Mouse (Mus musculus): ENCODE results near the gene Pex10. TPM values are rescaled to one million over a fixed set of nuclear protein-coding genes. Genes with fewer than 3 reads are reported as not detected.

Pex10 gene
- polyA plus RNA-seq, 1 experiment from 2014 or later = 19.6 TPM

DNA sequence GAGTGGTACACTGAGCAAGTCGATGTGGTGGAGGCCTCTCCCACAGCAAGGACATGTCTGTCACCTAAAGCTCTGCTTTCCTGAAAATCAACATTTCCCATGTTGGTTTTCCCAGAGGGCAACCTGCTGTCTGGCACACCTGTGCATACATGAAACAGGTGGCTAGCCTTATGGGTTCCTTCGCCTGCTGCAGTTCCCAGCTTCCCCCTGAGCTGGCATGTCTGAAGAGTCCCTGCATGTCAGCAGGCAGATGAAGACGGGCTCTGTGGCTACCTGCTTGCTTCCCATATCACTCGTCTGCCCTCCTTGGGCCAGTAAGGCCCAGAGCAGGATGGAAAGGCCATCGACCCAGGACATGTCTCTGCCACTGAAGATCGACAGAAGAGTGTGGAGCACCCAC is 30.6 kb downstream of the Pex10 start:
- 85% methylated on average over 6 of the region's 6 CpGs for WGBS

DNA sequence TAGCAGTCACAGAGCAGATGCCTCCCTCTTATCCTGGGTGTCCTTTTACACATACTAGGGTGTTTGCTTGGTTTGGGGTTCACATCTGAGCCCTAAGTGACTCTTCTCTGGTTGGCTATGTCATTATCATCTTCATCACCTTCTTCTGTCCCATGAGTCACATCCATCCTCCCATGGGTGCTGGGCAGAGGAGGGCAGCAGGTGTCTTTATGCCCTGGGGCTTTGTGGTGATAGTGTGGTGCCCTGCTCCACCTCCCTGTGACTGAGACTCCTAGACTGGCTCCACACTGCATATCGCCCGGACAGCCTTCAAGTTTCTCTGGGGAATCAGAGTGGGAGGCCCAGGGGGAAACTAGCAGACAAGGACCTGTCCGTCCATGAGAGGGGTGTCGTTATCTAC is 31.8 kb downstream of the Pex10 start:
- Histone ChIP-seq H3K9me3 (no peaks in the 10 kb centered on the region), H3K4me3 (replicated peaks) (no peak overlapping the region), H3K27ac (no peak overlapping the region), H3K4me1 (replicated peaks) (peaks cover 3% of the 10 kb centered on the region; the same call in 1 of the 2 replicates), H3K9ac (replicated peaks) (0 out of 2 replicates have a peak overlapping the region, but pooled peaks have one; percentile 3), H3K4me2 (replicated peaks) (no peak overlapping the region), H3K36me3 (no peaks in the 10 kb centered on the region), H3K27me3 (no peaks in the 10 kb centered on the region)
- no peak for ATAC-seq
- 79% methylated on average over 4 of the region's 4 CpGs for WGBS

More for the DNA sequence above, 30.6 kb downstream of the Pex10 start:
- H3K4me1 ChIP-seq (replicated peaks) = peaks cover 3% of the 10 kb centered on the region; the same call in 1 of the 2 replicates
- H3K9me3 ChIP-seq = no peaks in the 10 kb centered on the region
- no peaks in the 10 kb centered on the region for H3K27me3 ChIP-seq
- no peak overlapping the region for H3K9ac ChIP-seq (replicated peaks)
- H3K27ac ChIP-seq = no peak overlapping the region
- ATAC-seq = no peak
- no peaks in the 10 kb centered on the region for H3K36me3 ChIP-seq
- H3K4me3 ChIP-seq (replicated peaks) = no peak overlapping the region
- H3K4me2 ChIP-seq (replicated peaks) = no peak overlapping the region

DNA sequence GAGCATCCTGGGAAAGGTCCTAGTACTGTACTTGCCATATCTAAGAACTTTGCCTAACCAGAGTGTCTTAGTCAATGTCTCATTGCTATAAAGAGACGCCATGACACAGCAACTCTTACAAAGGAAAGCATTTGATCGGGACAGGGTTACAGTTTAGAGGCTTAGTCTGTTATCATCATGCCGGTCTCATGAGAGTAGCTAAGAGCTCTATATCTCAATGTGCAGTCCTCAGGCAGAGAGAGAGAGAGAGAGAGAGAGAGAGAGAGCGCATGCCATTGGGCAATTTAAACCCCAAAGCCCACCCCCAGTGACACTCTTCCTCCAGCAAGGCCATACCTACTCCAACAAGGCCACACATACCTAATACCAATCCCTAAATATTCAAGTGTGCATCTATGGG is 41.1 kb downstream of the Pex10 start:
- H3K27ac ChIP-seq = no peak overlapping the region
- H3K9me3 ChIP-seq = no peaks in the 10 kb centered on the region
- no peaks in the 10 kb centered on the region for H3K4me1 ChIP-seq (replicated peaks)
- H3K4me2 ChIP-seq (replicated peaks) = no peak overlapping the region
- H3K36me3 ChIP-seq = no peaks in the 10 kb centered on the region
- WGBS = 97% methylated on average over 4 of the region's 4 CpGs
- no peaks in the 10 kb centered on the region for H3K27me3 ChIP-seq
- no peak for ATAC-seq
- H3K9ac ChIP-seq (replicated peaks) = no peak overlapping the region
- no peak overlapping the region for H3K4me3 ChIP-seq (replicated peaks)

DNA sequence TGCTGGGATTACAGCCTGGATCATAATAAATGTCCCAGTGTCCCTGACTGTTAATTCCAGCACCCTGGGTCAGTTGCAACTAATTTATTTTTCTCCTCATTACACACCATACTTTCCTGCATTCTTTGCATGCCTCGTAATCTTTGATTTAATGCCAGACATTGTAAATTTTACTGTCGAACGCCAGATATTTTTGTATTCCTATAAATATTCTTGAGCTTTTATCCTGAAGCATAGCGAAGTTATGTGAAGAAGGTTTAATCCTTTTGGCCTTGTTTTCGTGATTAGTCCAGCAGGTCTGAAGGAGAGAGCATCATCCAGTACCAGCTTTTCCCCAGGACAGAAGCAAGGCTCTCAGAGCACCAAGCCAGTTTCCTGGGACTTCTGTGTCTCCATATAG is 42.7 kb downstream of the Pex10 start:
- H3K4me2 ChIP-seq (replicated peaks) = no peak overlapping the region
- no peaks in the 10 kb centered on the region for H3K36me3 ChIP-seq
- H3K4me3 ChIP-seq (replicated peaks) = no peak overlapping the region
- ATAC-seq = no peak
- no peaks in the 10 kb centered on the region for H3K9me3 ChIP-seq
- H3K4me1 ChIP-seq (replicated peaks) = 0 out of 2 replicates have a peak, but pooled peaks cover 2% of the 10 kb centered on the region
- WGBS = 91% methylated on average over 5 of the region's 5 CpGs
- H3K27me3 ChIP-seq = no peaks in the 10 kb centered on the region
- H3K9ac ChIP-seq (replicated peaks) = no peak overlapping the region
- H3K27ac ChIP-seq = no peak overlapping the region

DNA sequence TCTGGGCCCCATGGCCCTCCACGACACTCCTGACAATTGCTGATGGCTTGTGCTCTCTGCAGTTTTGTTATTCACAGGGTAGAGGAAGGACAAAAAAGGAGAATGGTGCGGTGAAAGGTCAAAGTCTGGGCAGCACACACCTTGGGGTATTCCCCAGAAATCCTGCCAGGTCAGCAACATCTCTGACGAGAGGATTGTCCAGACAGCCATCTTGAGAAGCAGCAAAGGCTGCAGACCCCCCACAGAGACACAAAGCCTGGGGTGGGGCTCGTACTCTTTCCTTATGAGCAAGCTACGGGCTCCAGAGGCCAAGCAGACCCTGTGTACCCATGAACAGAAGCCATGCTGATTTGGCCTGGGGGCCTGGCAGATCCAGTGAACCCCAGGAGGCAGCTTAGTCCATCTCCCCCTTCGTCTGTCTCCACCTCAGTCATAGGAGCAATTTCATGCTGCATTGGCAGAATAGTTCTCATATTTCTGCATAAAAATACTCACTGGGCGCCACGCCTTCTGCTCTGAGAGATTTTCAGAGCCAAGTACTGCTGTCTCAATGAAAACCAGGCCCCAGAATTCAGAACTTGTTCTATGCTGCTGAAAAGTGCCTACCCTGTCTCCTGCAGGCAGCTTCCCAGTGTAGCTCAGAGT is 47.1 kb downstream of the Pex10 start:
- Histone ChIP-seq H3K27me3 (no peaks in the 10 kb centered on the region), H3K36me3 (no peaks in the 10 kb centered on the region), H3K9me3 (no peaks in the 10 kb centered on the region), H3K27ac (no peak overlapping the region), H3K4me2 (replicated peaks) (no peak overlapping the region), H3K9ac (replicated peaks) (no peak overlapping the region), H3K4me1 (replicated peaks) (0 out of 2 replicates have a peak, but pooled peaks cover 17% of the 10 kb centered on the region), H3K4me3 (replicated peaks) (no peak overlapping the region)
- no peak for ATAC-seq
- 62% methylated on average over 8 of the region's 8 CpGs for WGBS

DNA sequence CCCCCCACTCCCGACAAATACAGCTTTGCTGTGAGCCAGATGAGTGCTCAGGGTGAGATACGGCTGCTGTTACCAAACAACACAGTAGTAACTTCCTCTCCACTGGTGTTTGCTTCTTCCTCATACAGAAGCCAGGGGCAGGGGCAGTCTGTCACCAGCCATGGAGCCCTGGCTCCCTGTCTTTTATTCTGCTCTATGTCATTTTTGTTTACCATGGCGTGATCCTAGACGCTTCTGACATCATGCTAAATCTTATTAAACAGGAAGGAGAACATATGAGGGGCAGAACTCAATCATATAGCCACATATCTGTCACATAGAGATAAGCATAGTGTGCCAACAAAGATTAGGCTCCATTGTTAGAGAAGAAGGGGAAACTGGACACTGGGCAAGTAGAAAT is 49.8 kb downstream of the Pex10 start:
- H3K4me3 ChIP-seq (replicated peaks) = no peak overlapping the region
- no peak overlapping the region for H3K27ac ChIP-seq
- no peaks in the 10 kb centered on the region for H3K9me3 ChIP-seq
- 84% methylated on average over 4 of the region's 4 CpGs for WGBS
- H3K4me1 ChIP-seq (replicated peaks) = peaks cover 24% of the 10 kb centered on the region; the same call in 1 of the 2 replicates
- no peak overlapping the region for H3K9ac ChIP-seq (replicated peaks)
- ATAC-seq = no peak
- H3K4me2 ChIP-seq (replicated peaks) = no peak overlapping the region
- no peaks in the 10 kb centered on the region for H3K27me3 ChIP-seq
- no peaks in the 10 kb centered on the region for H3K36me3 ChIP-seq

DNA sequence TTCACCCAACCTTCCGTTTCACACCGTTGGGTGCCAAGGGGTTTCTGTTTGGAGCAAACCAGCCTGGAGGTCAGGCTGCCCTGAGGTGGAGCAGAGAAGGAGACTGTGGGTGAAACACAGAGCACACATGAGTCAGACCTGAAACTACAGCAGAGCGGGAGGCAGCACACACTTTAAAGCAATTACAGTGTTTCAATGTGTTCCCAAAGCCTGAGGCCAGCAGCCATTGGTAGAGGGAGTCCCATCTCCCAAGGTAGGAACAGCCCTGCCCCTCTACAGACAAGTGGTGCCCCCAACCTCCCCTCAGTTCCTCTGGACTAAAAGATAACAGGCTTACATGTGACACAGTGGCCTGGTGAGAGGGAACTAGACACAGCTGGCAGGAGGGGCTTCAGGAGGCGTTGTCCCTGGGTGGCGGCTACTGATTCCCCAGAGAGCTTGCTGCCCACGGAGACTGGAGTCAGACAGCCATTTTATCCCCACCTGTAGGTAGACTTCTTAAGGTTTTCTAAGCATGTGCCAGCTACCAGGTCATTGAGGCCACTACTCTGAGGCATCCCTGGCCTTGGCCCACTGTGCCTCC is 50.7 kb downstream of the Pex10 start:
- Histone ChIP-seq H3K4me2 (replicated peaks) (no peak overlapping the region), H3K9ac (replicated peaks) (no peak overlapping the region), H3K4me1 (replicated peaks) (peaks cover 33% of the 10 kb centered on the region), H3K4me3 (replicated peaks) (no peak overlapping the region), H3K9me3 (no peaks in the 10 kb centered on the region), H3K27me3 (no peaks in the 10 kb centered on the region), H3K36me3 (no peaks in the 10 kb centered on the region), H3K27ac (no peak overlapping the region)
- 78% methylated on average over 6 of the region's 6 CpGs for WGBS
- ATAC-seq = no peak

DNA sequence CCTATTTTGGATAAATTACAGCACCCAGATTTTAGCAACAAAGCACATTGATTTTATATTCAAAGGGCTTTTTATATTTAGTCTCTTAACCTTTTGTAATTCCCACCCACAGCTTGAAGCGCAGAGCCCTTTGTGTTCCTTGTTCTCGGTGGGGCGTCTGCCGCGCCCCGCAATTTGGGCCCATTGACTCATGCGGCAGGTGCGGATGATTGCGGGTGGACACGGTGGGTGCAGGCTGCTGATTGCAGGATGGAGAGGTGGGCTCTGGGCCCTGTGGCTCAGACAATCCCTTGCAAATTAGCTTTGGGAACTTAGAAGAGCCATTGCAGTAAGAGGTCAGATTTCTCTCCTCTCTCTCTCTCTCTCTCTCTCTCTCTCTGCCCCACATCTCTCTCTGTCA is 51.5 kb downstream of the Pex10 start:
- H3K9ac ChIP-seq (replicated peaks) = no peak overlapping the region
- 59% methylated on average over 10 of the region's 10 CpGs for WGBS
- peaks cover 41% of the 10 kb centered on the region for H3K4me1 ChIP-seq (replicated peaks)
- no peak for ATAC-seq
- H3K9me3 ChIP-seq = no peaks in the 10 kb centered on the region
- no peaks in the 10 kb centered on the region for H3K36me3 ChIP-seq
- H3K27ac ChIP-seq = no peak overlapping the region
- H3K4me2 ChIP-seq (replicated peaks) = no peak overlapping the region
- no peaks in the 10 kb centered on the region for H3K27me3 ChIP-seq
- no peak overlapping the region for H3K4me3 ChIP-seq (replicated peaks)

DNA sequence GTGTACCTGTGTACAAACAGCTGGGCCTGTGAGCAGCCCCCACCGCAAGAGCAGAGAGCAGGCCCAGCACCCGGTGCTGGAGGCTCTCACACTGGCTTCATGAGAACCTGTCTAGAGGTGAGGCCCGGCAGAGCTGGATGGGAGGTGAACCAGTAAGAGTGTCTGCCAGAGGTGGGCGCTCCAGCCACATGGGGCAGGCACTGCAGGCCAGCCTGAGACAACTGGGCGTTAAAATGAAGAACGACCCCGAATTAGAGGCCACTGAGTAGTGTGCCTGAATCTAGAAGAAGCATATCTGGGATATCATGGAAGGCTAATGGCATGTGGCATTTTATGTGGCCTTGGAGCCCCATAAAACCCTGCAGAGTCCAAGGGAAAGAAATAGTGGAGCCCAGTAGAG is 53.2 kb downstream of the Pex10 start:
- Histone ChIP-seq H3K9ac (replicated peaks) (no peak overlapping the region), H3K4me2 (replicated peaks) (no peak overlapping the region), H3K4me3 (replicated peaks) (no peak overlapping the region), H3K9me3 (no peaks in the 10 kb centered on the region), H3K27me3 (no peaks in the 10 kb centered on the region), H3K4me1 (replicated peaks) (peaks cover 49% of the 10 kb centered on the region), H3K36me3 (no peaks in the 10 kb centered on the region), H3K27ac (no peak overlapping the region)
- 82% methylated on average over 7 of the region's 7 CpGs for WGBS
- ATAC-seq = no peak

DNA sequence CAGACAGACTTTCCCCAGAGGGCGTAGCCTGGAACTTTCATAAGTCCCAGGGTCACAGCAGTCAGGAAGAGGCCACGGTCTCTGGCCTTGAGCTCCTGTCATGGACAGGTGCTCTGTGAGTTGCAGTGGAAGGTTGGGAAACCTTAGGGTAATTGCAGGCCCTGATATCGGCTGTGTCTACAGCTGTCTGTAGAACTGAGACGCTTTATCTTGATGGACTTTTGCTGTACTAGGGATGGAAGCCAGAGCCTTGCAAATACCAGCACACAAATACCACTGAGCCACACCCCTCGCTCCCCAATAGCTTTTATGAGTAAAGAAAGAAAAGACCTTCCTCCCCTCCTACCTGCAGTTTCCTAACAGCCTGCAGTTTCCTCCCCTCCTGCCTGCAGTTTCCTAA is 53.8 kb downstream of the Pex10 start:
- Histone ChIP-seq H3K4me1 (replicated peaks) (peaks cover 54% of the 10 kb centered on the region), H3K4me2 (replicated peaks) (no peak overlapping the region), H3K27ac (no peak overlapping the region), H3K9me3 (no peaks in the 10 kb centered on the region), H3K4me3 (replicated peaks) (no peak overlapping the region), H3K27me3 (no peaks in the 10 kb centered on the region), H3K9ac (replicated peaks) (no peak overlapping the region), H3K36me3 (no peaks in the 10 kb centered on the region)
- no peak for ATAC-seq
- 89% methylated on average over 5 of the region's 5 CpGs for WGBS

DNA sequence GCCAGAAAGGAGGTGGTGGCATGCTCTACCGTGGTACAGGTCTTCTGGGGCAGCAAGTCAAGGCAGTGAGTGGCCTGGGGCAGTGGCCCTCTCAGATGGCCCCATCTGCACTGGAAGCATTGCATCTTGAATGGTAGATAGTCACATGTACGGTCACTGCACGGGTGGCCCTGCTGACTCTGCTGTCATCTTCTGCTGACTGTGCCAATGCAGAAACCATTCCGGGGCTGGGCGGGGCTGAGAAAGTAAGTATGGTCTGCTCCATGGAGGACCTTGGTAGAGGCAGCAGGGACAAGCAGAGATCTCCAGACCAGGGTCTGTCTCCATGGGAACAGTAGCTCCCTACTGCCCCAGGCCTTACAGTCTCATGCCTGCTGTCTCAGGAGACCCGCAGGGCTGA is 54.4 kb downstream of the Pex10 start:
- WGBS = 91% methylated on average over 6 of the region's 6 CpGs
- Histone ChIP-seq H3K36me3 (no peaks in the 10 kb centered on the region), H3K27ac (no peak overlapping the region), H3K27me3 (no peaks in the 10 kb centered on the region), H3K9ac (replicated peaks) (no peak overlapping the region), H3K4me1 (replicated peaks) (peaks cover 54% of the 10 kb centered on the region), H3K4me2 (replicated peaks) (no peak overlapping the region), H3K9me3 (no peaks in the 10 kb centered on the region), H3K4me3 (replicated peaks) (no peak overlapping the region)
- no peak for ATAC-seq
